Mouse (Mus musculus): ENCODE measurements around the gene Baiap3. TPM values are rescaled to one million over a fixed set of nuclear protein-coding genes. Genes with fewer than 3 reads are reported as not detected.
"Not testable (repeated sequence)": the region's sequence is repeated elsewhere in the genome, so short reads cannot be mapped to it uniquely, and the experiment has no call there.

Gene Baiap3
- polyA plus RNA-seq, 3 experiments from 2014 or later: 2.6 to 42.7 (median 10.9) TPM

GRCm38 (mm10) chr17:25244239-25244638, 11.9 kb downstream of the Baiap3 start:
- ATAC-seq: no peak

- ATAC-seq: no peak
These were observed 12.9 kb downstream of the Baiap3 start for GRCm38 (mm10) chr17:25243131-25243780.

- ATAC-seq: peak; percentile 92
These were observed 16.2 kb downstream of the Baiap3 start, which contains the start of the genes Gnptg and Tsr3 for GRCm38 (mm10) chr17:25239695-25240636. TSS of gene Gnptg (minus strand) at chr17:25240124. TSS of gene Tsr3 (plus strand) at chr17:25240170.

- no peak for ATAC-seq
These were observed 20.5 kb downstream of the Baiap3 start for GRCm38 (mm10) chr17:25235635-25236034.

- ATAC-seq: not testable (repeated sequence)
These were observed 24.5 kb downstream of the Baiap3 start for GRCm38 (mm10) chr17:25231621-25232020.

- no peak for ATAC-seq
These were observed 25.5 kb downstream of the Baiap3 start for GRCm38 (mm10) chr17:25230700-25231099.

GRCm38 (mm10) chr17:25230014-25230655, 26.0 kb downstream of the Baiap3 start:
- ATAC-seq: not testable (repeated sequence)

GRCm38 (mm10) chr17:25227991-25228390, 28.2 kb downstream of the Baiap3 start:
- no peak for ATAC-seq

- no peak for ATAC-seq
These were observed 30.5 kb downstream of the Baiap3 start for GRCm38 (mm10) chr17:25225659-25226058.

- peak; percentile 86 for ATAC-seq
These were observed 31.5 kb downstream of the Baiap3 start for GRCm38 (mm10) chr17:25224586-25225222.

- ATAC-seq: peak; percentile 2
These were observed 33.1 kb downstream of the Baiap3 start for GRCm38 (mm10) chr17:25222951-25223601.

- ATAC-seq: peak; percentile 41
These were observed 33.6 kb downstream of the Baiap3 start for GRCm38 (mm10) chr17:25222504-25222940.

- peak; percentile 8 for ATAC-seq
These were observed 34.2 kb downstream of the Baiap3 start for GRCm38 (mm10) chr17:25221821-25222503.

GRCm38 (mm10) chr17:25220746-25221145, 35.4 kb downstream of the Baiap3 start:
- ATAC-seq: no peak

GRCm38 (mm10) chr17:25219492-25220295, 36.5 kb downstream of the Baiap3 start:
- peak; percentile 46 for ATAC-seq

GRCm38 (mm10) chr17:25218967-25219366, 37.2 kb downstream of the Baiap3 start:
- ATAC-seq: no peak

GRCm38 (mm10) chr17:25215431-25215830, 40.7 kb downstream of the Baiap3 start:
- ATAC-seq: no peak

GRCm38 (mm10) chr17:25211705-25212104, 44.5 kb downstream of the Baiap3 start:
- ATAC-seq: no peak

- ATAC-seq: no peak
These were observed 45.3 kb downstream of the Baiap3 start for GRCm38 (mm10) chr17:25210680-25211466.

All from inflammation-experienced regulatory T-cells, adult 6 months (primary cell).